Mouse (Mus musculus) G1E (cell line): ENCODE results near the gene Scg5.

ENCODE experiments used
- CTCF ChIP-seq: IDR thresholded peaks from 2 replicates; pipeline ENCODE4 v1.5.1; 2012; ENCODE audit warnings: low read depth, low read length, inconsistent platforms, mixed read lengths
- GATA1 ChIP-seq: IDR thresholded peaks from 2 replicates; pipeline ENCODE4 v1.6.1; 2012; ENCODE audit warnings: borderline replicate concordance, low read length, inconsistent platforms, mixed read lengths
- GATA2 ChIP-seq: IDR thresholded peaks from 2 replicates; pipeline ENCODE4 v1.6.1; 2012; ENCODE audit warnings: low read depth, low read length, inconsistent platforms, borderline replicate concordance
- POLR2AphosphoS5 ChIP-seq: IDR thresholded peaks from 2 replicates; pipeline ENCODE4 v1.6.1; 2012; ENCODE audit warnings: low read depth, low read length, inconsistent platforms; ENCODE audit not compliant: insufficient replicate concordance

DNA sequence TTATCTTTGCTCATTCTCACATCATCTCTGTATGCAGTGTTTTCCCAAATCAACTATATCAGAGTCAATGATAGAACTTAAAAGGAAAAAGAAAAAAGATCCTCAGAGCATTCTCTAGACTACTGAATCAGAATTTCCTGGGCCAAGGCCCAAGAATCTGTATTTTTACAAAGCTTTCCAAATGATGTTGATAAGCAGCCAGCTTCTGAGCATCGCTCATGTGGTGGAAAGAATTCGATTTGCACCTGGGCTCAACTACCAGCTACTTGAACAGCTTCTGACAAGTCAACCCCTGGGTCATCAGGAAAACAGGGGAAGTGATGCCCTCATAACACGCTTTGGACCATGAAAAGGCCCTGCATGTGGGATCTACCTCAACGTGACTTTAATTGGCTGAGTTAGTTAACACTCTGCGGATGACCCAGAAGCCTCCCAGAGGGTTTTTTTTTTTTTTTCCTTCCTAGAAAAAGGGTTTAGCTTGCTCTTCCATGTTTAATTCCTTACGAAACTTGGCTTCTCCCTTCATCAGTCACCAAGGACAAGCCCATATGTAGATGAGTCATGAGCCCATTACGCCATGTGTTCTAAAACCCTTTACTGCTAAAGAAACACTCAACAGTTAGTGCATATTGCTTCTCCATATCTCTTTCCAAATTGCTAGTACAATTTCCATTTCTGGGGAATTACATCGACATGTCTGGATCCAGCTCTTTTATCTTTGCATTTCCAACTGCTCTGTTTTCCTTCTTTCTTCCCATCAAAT lies 60.2 kb downstream of the Scg5 start:
- no peak for TF ChIP-seq CTCF
- TF ChIP-seq GATA1, result no peak
- no peak for TF ChIP-seq POLR2AphosphoS5
- TF ChIP-seq GATA2, result no peak
